Mouse (Mus musculus): ENCODE results near the gene Ccnt2. TPM values are rescaled to one million over a fixed set of nuclear protein-coding genes. Genes with fewer than 3 reads are reported as not detected.

The Ccnt2 gene
- polyA plus RNA-seq, 1 experiment from 2014 or later: 94.9 TPM

DNA sequence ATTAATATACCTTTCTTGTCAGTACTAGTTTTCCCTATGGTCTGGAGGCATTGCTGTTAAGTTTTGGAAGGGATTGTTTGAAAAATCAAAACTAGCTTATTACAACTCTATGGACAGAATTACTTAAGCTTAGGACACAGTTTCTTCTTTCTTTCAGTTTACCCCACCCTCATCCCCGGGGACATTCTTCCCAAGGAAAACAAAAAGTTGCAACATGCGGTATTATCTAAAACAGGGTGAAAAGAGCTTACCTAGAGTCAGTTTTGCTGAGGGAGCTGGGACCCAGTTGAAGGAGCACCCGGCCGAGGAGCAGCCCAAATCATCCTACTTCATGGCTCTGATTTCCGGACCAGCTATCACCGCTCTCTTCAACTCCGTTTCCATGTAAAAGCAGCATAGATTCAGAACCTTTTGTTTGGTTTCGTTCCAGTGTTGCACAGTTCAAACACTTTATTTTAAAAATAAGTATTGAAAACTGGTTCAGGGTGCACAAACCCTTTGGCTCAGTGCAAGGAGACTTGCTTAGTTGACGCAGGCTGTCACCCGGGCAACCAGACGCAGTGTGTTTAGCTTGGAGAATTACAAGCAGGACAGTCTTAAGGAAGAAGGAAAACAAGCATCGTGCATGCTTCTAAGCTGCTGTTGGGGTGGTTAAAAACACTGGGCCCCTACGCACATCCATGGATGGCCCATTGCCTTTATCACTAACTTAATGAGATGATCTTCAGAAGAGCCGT is 80.7 kb downstream of the Ccnt2 start, which contains the start of gene Map3k19:
TSS of gene Map3k19 (minus strand) at position 546 of the 737 bp plus-strand sequence.
- H3K27ac ChIP-seq: no peak within 1 kb of the TSS
- WGBS: 87% methylated on average over 14 of the region's 14 CpGs
- no peaks in the 10 kb centered on the region for H3K4me1 ChIP-seq

More for the DNA sequence above, 80.7 kb downstream of the Ccnt2 start, which contains the start of gene Map3k19:
- Histone ChIP-seq H3K4me3 (no peak within 1 kb of the TSS), H3K27me3 (ENCODE audit: low read depth, poor library complexity, severe bottlenecking) (no peaks in the 10 kb centered on the region), H3K9me3 (replicated peaks) (no peaks in the 10 kb centered on the region), H3K36me3 (no peaks in the 10 kb centered on the region)
- DNase-seq (ENCODE audit: low spot score): no peak

Other genes starting within 250 kb of the Ccnt2 start
- gene Tmem163, start 94.6 kb upstream of the Ccnt2 start, polyA plus RNA-seq (2016; fragmentation: Nextera tagmentation; extraction: Ambion mirVana): 1.5 and 3.5 TPM in 2 replicates
- 0.23 and 0.29 TPM in 2 replicates for gene Acmsd, start 44.8 kb upstream of the Ccnt2 start, polyA plus RNA-seq (2016; fragmentation: Nextera tagmentation; extraction: Ambion mirVana)
- gene Map3k19, start 80.9 kb downstream of the Ccnt2 start, polyA plus RNA-seq (2016; fragmentation: Nextera tagmentation; extraction: Ambion mirVana): not detected in 2 replicates
- gene Rab3gap1, start 94.6 kb downstream of the Ccnt2 start, polyA plus RNA-seq (2016; fragmentation: Nextera tagmentation; extraction: Ambion mirVana): 13.6 and 17.0 TPM in 2 replicates

Data from limb, embryonic 10.5 days (tissue).